Mouse (Mus musculus) testis, adult 2 months (tissue): ENCODE measurements at regions not wholly inside any gene's neighbourhood (a gene's known extent, or its start where the extent isn't known, plus 50 kb on each side); places are given as distances from the start of the nearest gene placed in this dataset.

Experiments used
- H3K27ac ChIP-seq: fragments of 200-500 bp; 2 replicates; pipeline ENCODE4 v1.5.1; 2012; ENCODE audit warnings: low read depth, low read length; ENCODE audit not compliant: control insufficient read depth, insufficient read depth
- H3K27me3 ChIP-seq: fragments of 200-500 bp; 2 replicates; pipeline ENCODE4 v1.6.1; 2012; ENCODE audit warnings: mild to moderate bottlenecking, low read length, moderate library complexity; ENCODE audit not compliant: control insufficient read depth, insufficient read depth
- H3K36me3 ChIP-seq: fragments of 200-500 bp; 2 replicates; pipeline ENCODE4 v1.6.1; 2012; ENCODE audit warnings: mild to moderate bottlenecking, low read length; ENCODE audit not compliant: control insufficient read depth, insufficient read depth
- H3K4me1 ChIP-seq: fragments of 200-500 bp; 2 replicates; pipeline ENCODE4 v1.6.1; 2012; ENCODE audit warnings: low read length; ENCODE audit not compliant: control insufficient read depth, insufficient read depth
- H3K4me3 ChIP-seq: fragments of 200-500 bp; 2 replicates; pipeline ENCODE4 v1.5.1; 2012; ENCODE audit warnings: low read depth, mild to moderate bottlenecking, low read length, moderate library complexity, mixed read lengths; ENCODE audit not compliant: control insufficient read depth
- CTCF ChIP-seq: fragments of 200-500 bp; IDR thresholded peaks from 2 replicates; pipeline ENCODE4 v1.5.1; 2012; ENCODE audit warnings: low read depth, mild to moderate bottlenecking, inconsistent platforms, low read length, moderate library complexity; ENCODE audit not compliant: control insufficient read depth, insufficient read depth, insufficient replicate concordance
- POLR2A ChIP-seq: fragments of 200-500 bp; IDR thresholded peaks from 2 replicates; pipeline ENCODE4 v1.6.1; 2012; ENCODE audit warnings: low read depth, mild to moderate bottlenecking, inconsistent platforms, low read length, moderate library complexity; ENCODE audit not compliant: control insufficient read depth

DNA sequence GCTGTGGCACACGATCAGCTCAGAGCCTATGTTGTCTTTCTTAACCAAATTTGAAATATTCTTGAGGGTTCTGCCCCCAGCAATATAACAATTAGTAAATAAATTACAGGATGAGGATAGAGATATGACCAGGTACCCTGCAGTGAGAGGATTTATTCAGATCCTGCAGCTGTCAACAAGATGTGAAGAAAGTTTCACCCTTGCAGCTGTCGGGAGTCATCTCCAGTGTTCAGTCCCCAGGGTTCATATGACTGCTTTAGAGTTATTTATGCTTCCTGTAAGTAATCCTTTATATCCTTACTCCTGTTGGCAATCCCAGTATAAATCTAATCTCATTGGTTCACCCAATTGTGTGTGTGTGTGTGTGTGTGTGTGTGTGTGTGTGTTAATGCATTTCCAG lies 1372.1 kb upstream of the 1700008P02Rik start:
- TF ChIP-seq CTCF = no peak
- TF ChIP-seq POLR2A = no peak
- no peaks in the 10 kb centered on the region for H3K4me1 ChIP-seq
- H3K36me3 ChIP-seq = no peaks in the 10 kb centered on the region
- H3K4me3 ChIP-seq = no peak overlapping the region
- H3K27ac ChIP-seq = no peak overlapping the region
- H3K27me3 ChIP-seq = no peaks in the 10 kb centered on the region

DNA sequence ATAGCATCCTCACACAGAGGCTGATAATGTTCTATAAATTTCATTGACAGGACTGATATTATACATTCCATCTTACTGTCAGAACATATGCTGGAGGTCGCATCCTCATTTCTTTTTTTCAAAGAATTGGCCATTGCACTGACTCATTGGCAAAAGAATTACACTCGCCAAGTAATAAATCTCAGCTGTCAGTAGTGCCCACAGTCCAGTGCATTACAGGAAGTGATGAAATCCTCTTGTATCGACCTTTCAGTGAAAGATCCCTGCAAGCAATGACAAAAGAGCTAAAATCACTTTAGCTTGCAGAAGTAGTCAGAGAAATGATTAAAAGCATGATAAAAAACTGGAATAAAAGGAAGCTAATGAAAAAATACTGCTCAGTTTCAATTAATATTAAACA lies 1353.0 kb upstream of the 1700008P02Rik start:
- TF ChIP-seq POLR2A (no peak), CTCF (no peak)
- Histone ChIP-seq H3K27me3 (no peaks in the 10 kb centered on the region), H3K27ac (no peak overlapping the region), H3K4me3 (no peak overlapping the region), H3K36me3 (no peaks in the 10 kb centered on the region), H3K4me1 (no peaks in the 10 kb centered on the region)

DNA sequence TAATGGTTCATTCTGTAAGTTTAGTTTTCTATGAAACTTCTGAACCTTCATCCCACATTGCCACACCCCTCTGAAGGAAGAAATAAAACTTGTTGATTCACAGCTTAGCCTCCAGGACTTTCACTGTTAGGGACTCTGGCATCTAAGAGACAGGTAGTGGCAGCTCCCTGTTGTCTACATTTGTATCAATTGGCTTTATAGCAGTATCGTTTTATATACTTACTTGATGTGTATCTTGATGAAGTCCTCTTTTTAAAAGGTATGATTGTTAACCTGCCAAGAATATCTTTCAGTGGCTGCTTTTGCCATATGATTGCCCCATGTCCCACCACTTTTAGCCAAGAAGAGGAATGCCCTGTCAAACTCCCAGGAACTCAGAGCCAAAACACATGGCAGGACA lies 1333.7 kb upstream of the 1700008P02Rik start:
- Histone ChIP-seq H3K27me3 (no peaks in the 10 kb centered on the region), H3K4me3 (peak overlapping the region; percentile 45; the same call in 1 of the 2 replicates), H3K27ac (no peak overlapping the region), H3K4me1 (no peaks in the 10 kb centered on the region), H3K36me3 (no peaks in the 10 kb centered on the region)
- TF ChIP-seq CTCF (no peak), POLR2A (no peak)

DNA sequence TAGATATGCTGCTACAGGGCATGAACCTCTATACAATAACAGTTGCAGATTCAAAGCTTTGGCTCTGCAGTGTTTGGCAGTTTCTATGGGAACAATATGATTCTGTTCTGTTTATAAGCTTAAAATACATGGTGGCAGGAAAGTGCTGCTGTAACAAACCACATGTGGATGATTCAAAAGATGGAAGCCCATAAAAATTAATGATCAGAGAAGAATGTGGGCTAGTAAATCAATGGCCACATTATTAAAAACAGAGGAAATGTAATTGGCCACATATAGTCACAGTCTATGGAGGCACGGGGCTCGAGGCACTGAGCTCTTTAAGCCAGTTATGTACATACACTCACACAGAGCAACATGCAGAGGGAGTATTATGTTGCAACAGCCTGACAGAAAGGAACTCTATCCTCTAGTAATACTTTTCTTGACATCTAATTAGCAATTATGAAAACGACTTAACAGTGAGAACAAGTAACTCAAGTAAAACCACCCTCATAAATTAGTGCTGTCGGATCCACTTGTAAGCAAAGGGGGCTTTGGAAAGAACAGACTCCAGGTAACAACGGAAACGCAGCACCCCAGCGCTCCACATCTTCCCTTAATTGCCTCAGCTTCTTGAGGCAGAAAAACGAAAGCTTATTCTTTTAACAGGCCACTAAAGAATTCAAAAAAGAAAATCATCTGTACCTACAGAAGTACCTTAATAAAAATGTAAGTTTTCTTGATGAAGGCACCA lies 1323.6 kb upstream of the 1700008P02Rik start:
- H3K27me3 ChIP-seq = no peaks in the 10 kb centered on the region

More for the DNA sequence above, 1323.6 kb upstream of the 1700008P02Rik start:
- no peak overlapping the region for H3K4me3 ChIP-seq
- TF ChIP-seq POLR2A (no peak), CTCF (no peak)
- H3K27ac ChIP-seq = no peak overlapping the region
- H3K36me3 ChIP-seq = no peaks in the 10 kb centered on the region
- no peaks in the 10 kb centered on the region for H3K4me1 ChIP-seq
